Mouse (Mus musculus): ENCODE measurements around the gene Scube3. TPM values are rescaled to one million over a fixed set of nuclear protein-coding genes. Genes with fewer than 3 reads are reported as not detected.

The Scube3 gene
- total and polyA plus RNA-seq, 3 experiments, result 0.99 to 1.6 (median 1.0) TPM

DNA sequence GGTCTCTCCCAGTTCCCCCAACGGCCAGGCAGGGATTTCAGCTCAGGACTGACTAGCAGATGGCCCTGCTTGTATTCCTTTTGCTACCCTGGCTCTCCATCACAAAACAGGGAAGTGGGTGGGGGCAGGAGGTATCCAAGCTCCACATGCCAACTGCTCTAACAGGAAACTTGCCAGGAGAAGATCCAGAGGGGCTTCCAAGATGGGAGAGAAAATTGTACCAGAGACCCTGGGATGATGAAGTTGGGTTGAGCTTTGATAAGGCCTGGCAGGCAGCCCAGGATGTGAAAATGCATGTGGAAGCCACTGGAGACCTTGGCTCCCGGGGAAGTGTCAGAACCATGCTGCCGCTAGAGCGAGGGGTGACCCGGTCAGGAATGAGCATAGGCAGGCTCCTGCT, 5.7 kb upstream of the Scube3 start:
- Histone ChIP-seq H3K27me3 (ENCODE audit: control insufficient read depth, insufficient read depth, low read length) (no peaks in the 10 kb centered on the region), H3K4me3 (no peak overlapping the region), H3K79me2 (replicated peaks; ENCODE audit: control insufficient read depth, insufficient read depth, low read length) (no peaks in the 10 kb centered on the region), H3K36me3 (ENCODE audit: control insufficient read depth, insufficient read depth, low read length) (no peaks in the 10 kb centered on the region), H3K9ac (ENCODE audit: low read depth, low read length) (no peak overlapping the region), H3K27ac (no peak overlapping the region), H3K4me1 (ENCODE audit: control insufficient read depth, insufficient read depth, low read length) (no peaks in the 10 kb centered on the region)
- intact Hi-C loops (cut with DNase I), result no loop called here
- TF ChIP-seq POLR2A (IDR thresholded peaks at IDR 0.05; ENCODE audit: insufficient read depth, low read depth, low read length) (no peak), CTCF (IDR thresholded peaks at IDR 0.05) (no peak), EP300 (IDR thresholded peaks at IDR 0.05; ENCODE audit: insufficient read depth, low read depth, low read length) (no peak)
- 22% methylated on average over 5 of the region's 5 CpGs for WGBS
- DNase-seq, result no peak

DNA sequence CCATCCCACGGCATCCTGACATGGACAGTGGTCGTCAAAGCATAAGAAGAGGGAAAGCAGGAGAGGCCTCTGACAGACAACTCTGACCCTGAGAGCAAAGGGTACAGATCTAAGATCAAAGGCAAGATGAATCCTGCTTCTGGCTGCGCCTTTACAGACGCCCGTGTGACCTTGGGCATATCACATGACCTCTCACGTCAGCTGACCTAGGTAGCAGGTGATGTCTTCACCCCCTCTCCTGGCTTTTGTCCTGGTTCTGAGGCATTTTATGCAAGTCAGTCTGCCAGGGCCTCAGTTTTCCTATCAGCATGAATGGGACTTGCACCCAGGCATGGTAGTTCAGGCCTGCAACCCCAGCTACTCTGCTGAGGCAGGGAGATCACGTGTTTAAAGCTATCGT, 3.9 kb upstream of the Scube3 start:
- intact Hi-C loops (cut with DNase I), result no loop called here
- H3K9ac ChIP-seq (ENCODE audit: low read depth, low read length), result no peak overlapping the region
- H3K27ac ChIP-seq, result no peak overlapping the region
- DNase-seq, result no peak
- no peak overlapping the region for H3K4me3 ChIP-seq
- TF ChIP-seq POLR2A (IDR thresholded peaks at IDR 0.05; ENCODE audit: insufficient read depth, low read depth, low read length), result no peak
- no peak for TF ChIP-seq CTCF (IDR thresholded peaks at IDR 0.05)
- TF ChIP-seq EP300 (IDR thresholded peaks at IDR 0.05; ENCODE audit: insufficient read depth, low read depth, low read length), result no peak
- H3K4me1 ChIP-seq (ENCODE audit: control insufficient read depth, insufficient read depth, low read length), result 0 out of 2 replicates have a peak, but pooled peaks cover 2% of the 10 kb centered on the region
- H3K36me3 ChIP-seq (ENCODE audit: control insufficient read depth, insufficient read depth, low read length), result no peaks in the 10 kb centered on the region
- peaks cover 12% of the 10 kb centered on the region for H3K27me3 ChIP-seq (ENCODE audit: control insufficient read depth, insufficient read depth, low read length)
- no peaks in the 10 kb centered on the region for H3K79me2 ChIP-seq (replicated peaks; ENCODE audit: control insufficient read depth, insufficient read depth, low read length)
- 88% methylated on average over 8 of the region's 8 CpGs for WGBS

DNA sequence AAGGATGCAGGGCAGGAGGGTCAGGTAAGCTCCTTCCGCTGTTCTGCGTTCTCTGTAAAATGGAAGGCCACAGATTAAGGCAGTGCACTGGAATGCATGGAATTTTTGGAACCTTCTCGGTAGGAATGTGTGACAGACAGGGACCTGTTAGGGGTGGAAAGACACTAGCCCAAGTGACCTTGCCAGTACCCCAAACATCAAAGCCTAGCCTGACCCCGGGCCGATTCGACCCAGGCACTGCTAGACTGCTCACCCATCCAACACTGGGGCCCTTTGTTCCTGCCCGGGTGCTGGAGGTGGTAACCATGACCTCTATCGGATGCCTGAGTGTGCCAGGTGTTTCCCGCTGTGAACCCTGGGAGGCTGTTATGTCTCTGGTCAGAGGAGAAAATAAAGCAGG, 3.3 kb upstream of the Scube3 start:
- no peak for TF ChIP-seq CTCF (IDR thresholded peaks at IDR 0.05)
- no peak for TF ChIP-seq POLR2A (IDR thresholded peaks at IDR 0.05; ENCODE audit: insufficient read depth, low read depth, low read length)
- TF ChIP-seq EP300 (IDR thresholded peaks at IDR 0.05; ENCODE audit: insufficient read depth, low read depth, low read length), result no peak
- no peak overlapping the region for H3K4me3 ChIP-seq
- H3K9ac ChIP-seq (ENCODE audit: low read depth, low read length), result no peak overlapping the region
- 67% methylated on average over 9 of the region's 9 CpGs for WGBS
- no peaks in the 10 kb centered on the region for H3K36me3 ChIP-seq (ENCODE audit: control insufficient read depth, insufficient read depth, low read length)
- no peak for DNase-seq
- no peaks in the 10 kb centered on the region for H3K79me2 ChIP-seq (replicated peaks; ENCODE audit: control insufficient read depth, insufficient read depth, low read length)
- peaks cover 13% of the 10 kb centered on the region for H3K27me3 ChIP-seq (ENCODE audit: control insufficient read depth, insufficient read depth, low read length)
- intact Hi-C loops (cut with DNase I), result no loop called here
- 0 out of 2 replicates have a peak, but pooled peaks cover 2% of the 10 kb centered on the region for H3K4me1 ChIP-seq (ENCODE audit: control insufficient read depth, insufficient read depth, low read length)
- no peak overlapping the region for H3K27ac ChIP-seq

DNA sequence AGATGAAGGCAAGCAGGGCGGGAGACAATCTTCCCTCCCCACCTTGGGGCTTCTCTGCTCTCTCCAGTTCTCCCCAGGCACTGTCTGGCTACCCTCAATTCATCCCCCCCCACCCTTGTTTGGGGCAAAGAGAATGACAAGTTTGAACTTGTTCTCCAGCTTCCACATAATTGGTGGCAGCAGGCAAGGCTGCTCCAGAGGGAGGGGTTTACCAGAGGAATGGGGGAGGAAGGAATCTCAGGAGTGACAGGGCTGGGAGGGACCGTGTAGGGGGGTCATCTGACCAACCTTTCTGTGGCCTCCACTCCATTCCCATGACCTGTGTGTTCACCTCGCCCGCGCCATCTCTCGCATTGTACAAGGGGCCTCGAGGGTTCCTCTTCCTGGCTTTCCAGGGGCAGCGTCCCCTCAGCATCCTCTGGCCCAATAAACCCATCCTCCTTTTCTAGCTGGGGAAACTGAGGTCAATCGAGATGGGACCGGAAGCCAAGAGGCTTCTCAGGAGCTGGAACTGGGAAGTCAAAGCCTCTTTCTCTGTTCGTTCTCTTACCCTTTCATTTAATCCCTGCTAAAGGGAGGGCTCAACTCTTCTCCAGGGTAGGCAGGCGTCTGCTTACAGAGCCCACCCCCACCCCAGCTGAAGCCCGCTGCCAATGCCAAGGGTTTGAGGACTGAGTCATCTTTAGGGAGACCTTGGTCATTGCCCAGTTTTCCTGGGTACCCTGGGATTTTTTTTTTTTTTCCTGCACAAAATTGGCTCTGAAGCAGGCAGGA, 1.3 kb upstream of the Scube3 start:
- WGBS, result 34% methylated on average over 13 of the region's 13 CpGs
- H3K4me3 ChIP-seq, result no peak overlapping the region
- H3K4me1 ChIP-seq (ENCODE audit: control insufficient read depth, insufficient read depth, low read length), result 0 out of 2 replicates have a peak, but pooled peaks cover 2% of the 10 kb centered on the region
- H3K79me2 ChIP-seq (replicated peaks; ENCODE audit: control insufficient read depth, insufficient read depth, low read length), result no peaks in the 10 kb centered on the region
- no peak overlapping the region for H3K27ac ChIP-seq
- H3K9ac ChIP-seq (ENCODE audit: low read depth, low read length), result no peak overlapping the region
- TF ChIP-seq EP300 (IDR thresholded peaks at IDR 0.05; ENCODE audit: insufficient read depth, low read depth, low read length), result no peak
- TF ChIP-seq POLR2A (IDR thresholded peaks at IDR 0.05; ENCODE audit: insufficient read depth, low read depth, low read length), result no peak
- TF ChIP-seq CTCF (IDR thresholded peaks at IDR 0.05), result no peak
- intact Hi-C loops (cut with DNase I), result no loop called here
- peaks cover 21% of the 10 kb centered on the region for H3K27me3 ChIP-seq (ENCODE audit: control insufficient read depth, insufficient read depth, low read length)
- H3K36me3 ChIP-seq (ENCODE audit: control insufficient read depth, insufficient read depth, low read length), result no peaks in the 10 kb centered on the region
- no peak for DNase-seq

DNA sequence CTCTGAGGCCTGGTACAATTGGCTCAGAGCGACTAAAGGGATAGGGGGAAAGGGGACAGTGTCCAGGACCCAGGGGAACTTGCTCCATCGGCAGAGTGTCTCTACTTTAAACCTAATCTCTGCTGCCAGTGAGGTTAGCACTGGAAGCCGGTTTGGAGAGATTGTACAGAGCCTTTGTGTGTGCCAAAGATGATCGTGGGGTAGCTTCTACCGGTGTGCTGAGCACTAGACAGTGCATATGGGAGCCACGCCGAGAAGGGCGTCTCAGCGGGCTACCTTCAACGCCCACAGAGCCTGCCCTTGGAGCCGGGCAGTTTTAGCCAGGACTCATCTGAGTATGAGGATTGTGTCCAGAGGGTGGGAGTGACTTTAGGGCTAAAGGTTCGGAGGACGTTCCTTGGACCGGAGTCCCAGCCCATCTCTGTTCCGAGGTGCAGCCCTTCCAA, 713 bp upstream of the Scube3 start:
- DNase-seq, result no peak
- H3K27me3 ChIP-seq (ENCODE audit: control insufficient read depth, insufficient read depth, low read length), result peaks cover 21% of the 10 kb centered on the region
- intact Hi-C loops (cut with DNase I), result no loop called here
- WGBS, result 7% methylated on average over 15 of the region's 15 CpGs
- H3K4me1 ChIP-seq (ENCODE audit: control insufficient read depth, insufficient read depth, low read length), result 0 out of 2 replicates have a peak, but pooled peaks cover 2% of the 10 kb centered on the region
- H3K4me3 ChIP-seq, result no peak overlapping the region
- no peaks in the 10 kb centered on the region for H3K36me3 ChIP-seq (ENCODE audit: control insufficient read depth, insufficient read depth, low read length)
- TF ChIP-seq CTCF (IDR thresholded peaks at IDR 0.05), result no peak
- no peak for TF ChIP-seq POLR2A (IDR thresholded peaks at IDR 0.05; ENCODE audit: insufficient read depth, low read depth, low read length)
- no peak for TF ChIP-seq EP300 (IDR thresholded peaks at IDR 0.05; ENCODE audit: insufficient read depth, low read depth, low read length)
- no peak overlapping the region for H3K9ac ChIP-seq (ENCODE audit: low read depth, low read length)
- H3K79me2 ChIP-seq (replicated peaks; ENCODE audit: control insufficient read depth, insufficient read depth, low read length), result no peaks in the 10 kb centered on the region
- H3K27ac ChIP-seq, result no peak overlapping the region

All from heart, adult 2 months (tissue).